Mouse (Mus musculus) bone marrow macrophage, adult 2 months (primary cell): ENCODE measurements around the gene Dlg5.

Experiments used
- CTCF ChIP-seq: IDR thresholded peaks from 2 replicates; pipeline ENCODE4 v1.5.1; 2012; ENCODE audit warnings: low read depth, mild to moderate bottlenecking, low read length, moderate library complexity
- POLR2A ChIP-seq: IDR thresholded peaks from 2 replicates; pipeline ENCODE4 v1.6.1; 2012; ENCODE audit warnings: mild to moderate bottlenecking, low read depth, low read length, borderline replicate concordance

DNA sequence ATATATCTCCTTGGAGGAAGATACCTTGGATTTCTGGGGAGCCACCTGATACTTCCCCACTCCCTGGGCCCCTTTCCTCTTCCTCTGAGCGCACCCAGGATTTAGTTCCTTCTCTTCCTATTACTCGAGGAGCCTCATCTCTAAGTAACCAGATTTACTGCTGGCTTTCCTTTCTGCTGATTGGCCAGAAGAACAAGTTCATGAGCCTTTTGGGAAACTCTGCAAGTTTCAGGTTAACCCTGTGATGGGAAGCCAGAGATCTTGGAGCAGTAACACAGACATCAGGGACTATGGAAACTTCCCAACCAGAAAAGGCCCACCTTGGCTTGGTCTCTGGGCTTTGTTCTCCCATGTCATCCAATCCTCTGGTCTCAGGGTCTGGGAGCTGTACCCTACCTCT is 10.2 kb upstream of the Dlg5 start:
- TF ChIP-seq POLR2A, result no peak
- no peak for TF ChIP-seq CTCF
